Mouse (Mus musculus) lung, postnatal 0 days (tissue): ENCODE data around the gene Zfp408.

Experiments used
- CTCF ChIP-seq: IDR thresholded peaks from 2 replicates; pipeline ENCODE4 v1.5.1; 2016; ENCODE audit warnings: antibody characterized with exemption, mild to moderate bottlenecking
- EP300 ChIP-seq: IDR thresholded peaks from 2 replicates; pipeline ENCODE4 v1.6.1; 2016; ENCODE audit warnings: antibody characterized with exemption, mild to moderate bottlenecking, control low read depth

DNA sequence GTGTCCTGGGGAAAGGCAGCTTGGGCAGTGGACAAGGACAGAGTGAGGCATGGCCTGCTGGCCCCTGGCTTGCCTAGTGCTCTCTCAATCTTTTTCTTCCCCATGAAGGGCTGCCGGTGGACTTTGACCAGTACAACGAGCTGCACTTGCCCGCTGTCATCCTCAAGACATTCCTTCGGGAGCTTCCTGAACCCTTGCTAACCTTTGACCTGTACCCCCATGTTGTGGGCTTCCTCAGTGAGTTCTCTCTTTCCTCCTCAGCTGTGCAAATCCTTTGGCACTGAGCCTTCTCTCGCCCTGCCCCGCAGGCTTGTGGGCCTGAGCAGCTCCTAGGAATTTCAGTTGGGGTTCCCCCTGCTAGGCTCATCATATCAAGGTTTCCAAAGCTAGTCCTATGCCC is 20.4 kb upstream of the Zfp408 start:
- TF ChIP-seq CTCF (no peak), EP300 (no peak)
